Mouse (Mus musculus): ENCODE data around the gene Pjvk. TPM values are rescaled to one million over a fixed set of nuclear protein-coding genes. Genes with fewer than 3 reads are reported as not detected.
A peak's percentile ranks its signal among the peaks of the same experiment; 100 is the strongest.

Gene Pjvk
- polyA plus RNA-seq (2015; fragmentation: Nextera tagmentation; extraction: Ambion mirVana) = 0.12 and 0.31 TPM in 2 replicates

DNA sequence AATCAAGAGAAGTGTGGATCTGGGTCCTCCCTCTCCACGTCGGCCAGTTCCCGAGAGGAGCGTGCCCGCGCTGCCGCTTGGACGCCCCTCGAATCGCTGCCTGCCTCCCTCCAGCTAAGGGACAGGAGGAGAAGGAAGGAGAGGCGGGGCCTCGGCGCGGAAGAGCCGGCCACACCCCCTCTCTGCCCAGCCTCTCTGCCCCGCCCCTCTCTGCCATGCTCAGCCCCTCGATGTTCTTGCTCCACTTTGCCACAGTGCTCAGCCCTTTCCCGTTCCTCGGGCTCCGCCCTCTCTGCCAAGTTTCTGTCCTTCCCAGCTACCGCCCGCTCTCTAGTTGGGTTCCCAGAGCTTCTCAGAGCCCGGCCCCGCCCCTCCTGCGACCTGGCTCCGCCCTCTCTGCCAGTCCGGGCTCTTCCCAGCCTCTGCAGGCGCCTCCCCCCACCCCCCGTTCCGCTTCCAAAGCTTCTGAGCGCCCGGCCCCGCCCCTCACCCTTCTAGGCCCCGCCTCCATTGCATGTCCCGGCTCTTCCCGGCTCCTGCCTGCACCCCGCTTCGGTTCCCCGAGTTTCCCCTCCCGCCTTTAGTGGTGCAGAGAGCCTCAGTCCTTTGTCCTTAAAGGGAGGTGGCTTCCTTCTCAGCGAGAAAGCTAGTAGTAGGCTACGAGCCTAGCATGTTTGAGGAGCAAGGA is at the start of gene Pjvk, which contains the start of gene Prkra:
Pjvk (plus strand) TSS at position 594 of the 688 bp plus-strand sequence.
Prkra (minus strand) TSS at position 133 of the 688 bp plus-strand sequence.
- peak within 1 kb of the TSS; percentile 95 for H3K4me2 ChIP-seq (replicated peaks; ENCODE audit: low read depth)
- peak within 1 kb of the TSS; percentile 77 for H3K27ac ChIP-seq (ENCODE audit: low read depth, low read length)
- no peaks in the 10 kb centered on the region for H3K36me3 ChIP-seq (ENCODE audit: control insufficient read depth, insufficient read depth)
- H3K4me3 ChIP-seq (ENCODE audit: low read depth, low read length) = peak within 1 kb of the TSS; percentile 80
- H3K9me3 ChIP-seq (ENCODE audit: control insufficient read depth) = no peaks in the 10 kb centered on the region
- under 1% methylated on average over 42 of the region's 42 CpGs for WGBS
- no peak for TF ChIP-seq CTCF (IDR thresholded peaks at IDR 0.05; ENCODE audit: low read depth)
- no peaks in the 10 kb centered on the region for H3K27me3 ChIP-seq (replicated peaks; ENCODE audit: control insufficient read depth, insufficient read depth, low read length)
- H3K4me1 ChIP-seq (replicated peaks; ENCODE audit: control insufficient read depth, insufficient read depth, low read length) = peaks cover 3% of the 10 kb centered on the region
- H3K9ac ChIP-seq (ENCODE audit: low read depth, low read length) = peak within 1 kb of the TSS; percentile 58
- ATAC-seq = peak; percentile 100

DNA sequence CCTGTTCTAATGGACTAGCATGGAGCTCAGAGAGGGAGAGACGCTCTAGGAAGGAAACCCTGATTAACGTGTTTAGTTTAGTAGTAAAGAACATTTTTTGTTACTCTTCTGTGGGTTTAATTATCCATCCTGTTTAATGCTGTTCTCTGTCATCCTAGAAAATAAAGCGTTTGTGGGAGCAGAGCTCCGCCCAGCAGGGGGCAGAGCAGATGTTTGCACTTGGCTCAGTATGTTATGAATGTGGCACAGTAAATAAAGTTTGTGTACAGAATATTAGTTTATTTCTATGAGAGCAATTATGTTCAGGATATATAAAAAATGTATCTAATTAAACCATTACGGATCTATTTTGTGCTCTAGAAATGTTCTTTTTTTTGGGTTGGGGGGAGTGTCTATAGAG is 49.1 kb upstream of the Pjvk start:
- Histone ChIP-seq H3K9me3 (ENCODE audit: control insufficient read depth) (no peaks in the 10 kb centered on the region), H3K4me2 (replicated peaks; ENCODE audit: low read depth) (no peak overlapping the region)
- TF ChIP-seq CTCF (IDR thresholded peaks at IDR 0.05; ENCODE audit: low read depth) = peak; percentile 65

GRCm38 (mm10) chr2:76602256-76602655 is 46.0 kb upstream of the Pjvk start:
- 100% methylated on average over 1 of the region's 1 CpGs for WGBS
- no peak overlapping the region for H3K4me2 ChIP-seq (replicated peaks; ENCODE audit: low read depth)
- no peak for ATAC-seq
- no peaks in the 10 kb centered on the region for H3K36me3 ChIP-seq (ENCODE audit: control insufficient read depth, insufficient read depth)
- H3K27ac ChIP-seq (ENCODE audit: low read depth, low read length) = no peak overlapping the region
- no peaks in the 10 kb centered on the region for H3K27me3 ChIP-seq (replicated peaks; ENCODE audit: control insufficient read depth, insufficient read depth, low read length)
- no peak overlapping the region for H3K9ac ChIP-seq (ENCODE audit: low read depth, low read length)
- no peaks in the 10 kb centered on the region for H3K4me1 ChIP-seq (replicated peaks; ENCODE audit: control insufficient read depth, insufficient read depth, low read length)
- no peak overlapping the region for H3K4me3 ChIP-seq (ENCODE audit: low read depth, low read length)
- no peak for TF ChIP-seq CTCF (IDR thresholded peaks at IDR 0.05; ENCODE audit: low read depth)
- no peaks in the 10 kb centered on the region for H3K9me3 ChIP-seq (ENCODE audit: control insufficient read depth)

More for the DNA sequence above, 49.1 kb upstream of the Pjvk start:
- no peak overlapping the region for H3K27ac ChIP-seq (ENCODE audit: low read depth, low read length)
- no peak overlapping the region for H3K4me3 ChIP-seq (ENCODE audit: low read depth, low read length)
- no peak overlapping the region for H3K9ac ChIP-seq (ENCODE audit: low read depth, low read length)
- WGBS = 58% methylated on average over 5 of the region's 5 CpGs
- H3K36me3 ChIP-seq (ENCODE audit: control insufficient read depth, insufficient read depth) = peaks cover 6% of the 10 kb centered on the region
- H3K4me1 ChIP-seq (replicated peaks; ENCODE audit: control insufficient read depth, insufficient read depth, low read length) = no peaks in the 10 kb centered on the region
- ATAC-seq = no peak
- no peaks in the 10 kb centered on the region for H3K27me3 ChIP-seq (replicated peaks; ENCODE audit: control insufficient read depth, insufficient read depth, low read length)

GRCm38 (mm10) chr2:76606704-76607103 is 41.6 kb upstream of the Pjvk start:
- H3K4me2 ChIP-seq (replicated peaks; ENCODE audit: low read depth) = no peak overlapping the region
- H3K27me3 ChIP-seq (replicated peaks; ENCODE audit: control insufficient read depth, insufficient read depth, low read length) = no peaks in the 10 kb centered on the region
- no peaks in the 10 kb centered on the region for H3K9me3 ChIP-seq (ENCODE audit: control insufficient read depth)
- no peak overlapping the region for H3K4me3 ChIP-seq (ENCODE audit: low read depth, low read length)
- no peak overlapping the region for H3K9ac ChIP-seq (ENCODE audit: low read depth, low read length)
- no peak for TF ChIP-seq CTCF (IDR thresholded peaks at IDR 0.05; ENCODE audit: low read depth)
- no peak for ATAC-seq
- no peak overlapping the region for H3K27ac ChIP-seq (ENCODE audit: low read depth, low read length)
- no peaks in the 10 kb centered on the region for H3K36me3 ChIP-seq (ENCODE audit: control insufficient read depth, insufficient read depth)
- 65% methylated on average over 3 of the region's 3 CpGs for WGBS
- 0 out of 2 replicates have a peak, but pooled peaks cover 3% of the 10 kb centered on the region for H3K4me1 ChIP-seq (replicated peaks; ENCODE audit: control insufficient read depth, insufficient read depth, low read length)

DNA sequence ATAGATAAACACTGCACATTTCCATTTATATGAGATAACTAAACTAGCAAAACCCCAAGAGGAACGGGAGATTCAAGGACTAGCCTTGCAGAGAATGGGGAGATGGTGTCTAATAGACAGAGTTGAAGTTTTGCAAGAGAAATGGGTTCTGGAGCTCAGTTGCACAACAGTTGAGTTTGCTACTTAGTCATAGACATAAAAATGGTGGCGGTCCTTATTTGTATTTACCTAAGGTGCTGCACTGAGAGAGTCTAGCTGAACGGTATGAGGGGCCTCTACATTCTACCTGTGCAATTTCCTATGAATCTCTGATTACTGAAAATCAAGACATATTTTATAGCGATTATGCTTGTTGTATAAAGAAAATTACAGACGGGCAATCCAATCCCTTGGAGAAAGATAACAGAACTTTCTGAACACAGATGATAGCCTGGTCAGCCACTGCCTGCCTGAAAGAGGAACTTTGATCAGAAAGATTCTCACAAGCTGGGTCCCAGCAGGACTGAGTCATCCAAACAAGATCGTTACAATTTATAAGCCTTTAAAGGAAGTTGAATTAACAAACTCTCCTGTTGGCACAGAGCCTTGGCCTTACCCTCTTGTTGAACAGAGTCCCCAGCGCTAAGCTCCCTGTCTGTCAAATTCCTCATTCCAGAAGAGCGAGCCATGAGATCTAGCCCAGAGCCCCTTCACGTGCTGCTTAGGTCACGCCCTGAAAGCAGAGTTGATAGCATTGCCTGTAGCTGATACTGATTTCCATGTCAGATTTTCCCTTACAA is 37.8 kb upstream of the Pjvk start:
- H3K27ac ChIP-seq (ENCODE audit: low read depth, low read length) = peak overlapping the region; percentile 66
- H3K27me3 ChIP-seq (replicated peaks; ENCODE audit: control insufficient read depth, insufficient read depth, low read length) = no peaks in the 10 kb centered on the region
- H3K9me3 ChIP-seq (ENCODE audit: control insufficient read depth) = no peaks in the 10 kb centered on the region
- H3K4me2 ChIP-seq (replicated peaks; ENCODE audit: low read depth) = peak overlapping the region; percentile 51
- WGBS = 33% methylated on average over 10 of the region's 10 CpGs
- H3K36me3 ChIP-seq (ENCODE audit: control insufficient read depth, insufficient read depth) = no peaks in the 10 kb centered on the region
- peak; percentile 83 for ATAC-seq
- TF ChIP-seq CTCF (IDR thresholded peaks at IDR 0.05; ENCODE audit: low read depth) = no peak
- H3K4me1 ChIP-seq (replicated peaks; ENCODE audit: control insufficient read depth, insufficient read depth, low read length) = 0 out of 2 replicates have a peak, but pooled peaks cover 3% of the 10 kb centered on the region
- no peak overlapping the region for H3K4me3 ChIP-seq (ENCODE audit: low read depth, low read length)
- no peak overlapping the region for H3K9ac ChIP-seq (ENCODE audit: low read depth, low read length)

DNA sequence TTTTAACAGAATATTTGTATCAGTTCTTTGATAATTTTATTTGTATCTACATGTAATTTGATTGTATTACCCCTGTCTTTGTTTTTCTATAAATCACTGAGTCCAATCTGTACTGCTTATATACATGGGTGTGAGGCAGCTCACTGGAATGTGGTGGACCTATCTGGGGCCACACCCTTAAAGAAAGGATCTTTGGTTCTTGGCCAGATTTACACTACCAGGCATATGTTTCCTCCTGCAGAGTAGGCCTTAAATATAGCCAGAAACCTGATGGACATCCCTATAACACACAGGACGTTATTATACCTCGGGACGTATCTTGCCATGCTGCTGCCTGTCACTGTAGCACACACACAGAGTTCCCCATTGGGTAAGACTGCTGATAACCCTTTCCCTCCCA is 36.3 kb upstream of the Pjvk start:
- Histone ChIP-seq H3K9ac (ENCODE audit: low read depth, low read length) (no peak overlapping the region), H3K4me2 (replicated peaks; ENCODE audit: low read depth) (no peak overlapping the region), H3K36me3 (ENCODE audit: control insufficient read depth, insufficient read depth) (no peaks in the 10 kb centered on the region), H3K27ac (ENCODE audit: low read depth, low read length) (no peak overlapping the region), H3K27me3 (replicated peaks; ENCODE audit: control insufficient read depth, insufficient read depth, low read length) (no peaks in the 10 kb centered on the region), H3K4me1 (replicated peaks; ENCODE audit: control insufficient read depth, insufficient read depth, low read length) (0 out of 2 replicates have a peak, but pooled peaks cover 3% of the 10 kb centered on the region), H3K4me3 (ENCODE audit: low read depth, low read length) (no peak overlapping the region), H3K9me3 (ENCODE audit: control insufficient read depth) (no peaks in the 10 kb centered on the region)
- ATAC-seq = no peak
- TF ChIP-seq CTCF (IDR thresholded peaks at IDR 0.05; ENCODE audit: low read depth) = no peak
- 75% methylated on average over 3 of the region's 3 CpGs for WGBS

All from intestine, postnatal 0 days (tissue).